Mouse (Mus musculus) cerebellum, adult 11-12 months (tissue): ENCODE measurements at regions not wholly inside any gene's neighbourhood (a gene's known extent, or its start where the extent isn't known, plus 50 kb on each side); places are given as distances from the start of the nearest gene placed in this dataset.
"Not testable (repeated sequence)": the region's sequence is repeated elsewhere in the genome, so short reads cannot be mapped to it uniquely, and the experiment has no call there.

Source experiments
- DNase-seq: peaks from one replicate; pipeline ENCODE4 v3.0.0; 2022

DNA sequence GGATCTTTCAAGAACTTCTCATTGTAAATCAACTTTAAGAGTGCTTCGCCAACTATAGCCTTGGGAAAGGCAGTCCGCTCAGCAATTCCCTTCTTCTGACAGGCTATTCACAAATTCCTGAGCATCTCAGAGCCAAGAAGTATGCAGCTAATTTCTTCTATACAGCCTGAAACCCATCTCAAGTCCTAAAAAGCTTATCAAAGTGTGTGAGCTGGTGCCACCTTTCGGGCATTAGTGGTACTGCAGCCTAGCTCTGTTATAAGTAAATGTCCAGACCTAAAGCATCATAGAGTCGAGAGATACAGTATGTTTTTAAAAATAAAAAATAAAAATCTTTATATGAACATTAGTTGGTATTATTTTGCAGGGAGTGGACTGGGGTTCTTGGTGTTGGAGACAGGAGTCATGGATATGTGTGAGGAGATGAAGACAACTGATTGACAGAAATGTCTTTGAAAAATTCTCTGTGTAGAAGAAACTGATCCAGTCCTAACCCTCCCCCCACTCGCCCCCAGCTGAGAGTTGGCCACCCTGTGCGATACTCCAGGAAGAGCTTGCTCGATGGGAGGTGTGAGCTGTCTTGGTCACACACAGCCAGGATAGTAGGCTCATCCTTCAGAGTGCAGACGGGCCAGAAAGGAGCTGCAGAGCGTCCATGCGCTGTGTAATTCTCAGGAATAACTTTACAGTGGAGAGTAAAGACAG is 56.4 kb downstream of the Bod1 start:
- DNase-seq, result peak; percentile 9

- no peak for DNase-seq
Measured at GRCm38 (mm10) chr11:31614394-31614713, 57.3 kb downstream of the Bod1 start.

GRCm38 (mm10) chr11:31613688-31614393 is 57.8 kb downstream of the Bod1 start:
- DNase-seq, result no peak

DNA sequence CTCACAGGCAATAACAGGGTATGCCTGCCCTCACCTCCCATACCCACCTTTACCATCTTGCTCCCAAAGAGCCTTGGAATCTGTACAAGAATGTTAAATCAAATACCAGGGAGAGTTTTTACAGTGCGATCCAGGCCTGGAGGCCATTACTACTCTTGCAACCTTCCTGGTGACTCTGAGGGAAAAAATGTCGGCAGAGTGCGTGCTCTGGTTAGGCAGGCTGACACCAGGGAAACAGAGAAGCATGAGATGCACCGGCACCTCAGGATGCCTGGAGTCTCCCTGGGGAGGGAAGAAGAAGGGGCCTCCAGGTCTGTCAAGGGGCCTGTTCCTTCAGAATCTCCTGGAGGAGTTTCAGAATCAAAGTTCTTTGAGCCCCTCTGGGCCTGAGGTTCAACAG is 63.2 kb downstream of the Bod1 start:
- no peak for DNase-seq

GRCm38 (mm10) chr11:31601499-31601898 is 70.2 kb downstream of the Bod1 start:
- no peak for DNase-seq

DNA sequence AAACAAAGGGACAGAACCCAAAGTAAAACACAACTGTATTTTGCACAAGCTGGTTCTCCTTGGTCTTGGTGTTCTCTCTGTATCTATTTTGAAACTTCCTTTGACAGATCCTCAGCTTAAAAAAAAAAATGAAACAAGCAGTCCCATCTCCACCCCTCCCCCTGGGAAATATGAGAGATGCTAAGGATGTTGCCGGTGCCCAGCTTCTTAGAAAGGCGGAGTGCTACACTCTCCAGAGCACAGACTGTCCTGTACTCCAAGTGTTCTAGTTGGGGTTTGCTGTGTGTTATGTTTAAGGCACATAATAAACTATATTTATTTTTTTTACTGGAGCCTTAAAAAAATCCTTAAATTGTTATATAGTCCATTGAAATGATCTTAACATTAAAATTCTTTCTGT is 78.1 kb downstream of the Bod1 start:
- no peak for DNase-seq

- no peak for DNase-seq
Measured at GRCm38 (mm10) chr11:31592061-31592460, 79.6 kb downstream of the Bod1 start.

DNA sequence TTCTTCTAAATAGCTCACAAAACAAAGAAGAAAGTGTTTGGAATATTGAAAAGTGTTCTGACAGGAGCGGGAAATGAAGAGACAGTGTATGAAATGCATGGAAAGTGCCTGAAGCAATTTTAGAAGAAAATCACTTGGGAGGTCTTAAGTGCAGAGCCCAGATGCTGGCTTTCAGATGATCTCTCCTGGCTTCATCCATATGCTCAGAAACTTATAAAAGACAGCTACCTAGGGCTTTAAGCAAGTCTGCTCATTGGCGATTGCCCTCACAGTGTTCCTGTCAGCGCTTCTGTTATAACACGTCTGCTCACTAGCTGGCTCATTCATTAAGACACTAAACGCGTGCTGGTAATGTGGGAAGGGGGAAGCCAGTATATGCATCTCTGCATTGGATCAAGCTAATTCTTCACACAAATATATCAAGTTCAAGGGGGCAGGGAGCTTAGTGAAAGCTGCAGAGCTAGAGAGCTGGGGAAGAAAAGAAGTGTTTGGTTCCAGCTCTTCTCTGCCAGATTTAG is 80.6 kb downstream of the Bod1 start:
- DNase-seq, result no peak

GRCm38 (mm10) chr11:31574941-31575340 is 96.7 kb downstream of the Bod1 start:
- no peak for DNase-seq

- DNase-seq, result no peak
Measured at GRCm38 (mm10) chr11:31564742-31565510, 106.8 kb downstream of the Bod1 start.

DNA sequence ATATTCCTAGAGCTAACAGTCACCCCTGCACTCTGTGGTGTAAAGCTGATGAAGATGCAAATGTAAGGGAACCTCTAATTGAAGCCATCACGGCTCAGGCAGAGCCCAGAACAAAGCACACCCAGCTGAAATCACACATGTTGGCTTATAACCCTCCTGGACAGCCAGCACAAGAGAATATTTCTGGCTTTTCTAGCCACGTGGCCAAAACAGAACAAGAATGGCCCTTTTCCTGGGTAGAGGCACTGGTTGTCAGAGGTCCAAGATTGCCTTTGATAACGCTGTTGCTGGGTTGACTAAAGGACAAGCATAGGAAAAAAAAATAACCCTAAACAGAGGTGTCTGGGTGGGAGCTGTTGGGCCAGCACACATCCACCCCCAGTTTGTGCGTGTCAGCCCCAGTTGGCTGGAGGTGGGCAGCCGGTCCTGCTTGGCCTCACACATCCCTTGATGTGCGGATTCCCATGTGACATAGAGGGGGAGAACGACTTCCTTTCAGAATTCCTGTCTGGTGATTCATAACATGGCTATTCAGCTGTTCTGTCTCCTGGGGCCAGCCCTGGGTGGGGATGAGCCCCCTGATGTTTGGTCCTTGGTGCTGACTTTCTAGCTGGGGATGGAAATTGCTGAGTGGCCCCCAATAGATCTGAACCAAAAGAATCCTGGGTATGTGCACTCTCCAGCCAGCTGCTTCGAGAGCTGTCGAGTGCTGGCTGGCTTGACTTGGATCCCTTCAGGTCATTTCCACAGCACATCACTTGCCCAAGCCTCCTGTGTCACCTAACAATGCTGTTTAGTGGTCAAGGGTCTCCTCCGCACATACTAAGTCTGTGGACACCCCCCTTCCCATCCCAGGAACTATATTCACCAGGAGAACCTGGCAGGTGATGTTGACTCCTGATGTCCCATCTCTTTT is 107.6 kb downstream of the Bod1 start:
- DNase-seq, result no peak

GRCm38 (mm10) chr11:31562954-31563353 is 108.7 kb downstream of the Bod1 start:
- no peak for DNase-seq

- DNase-seq, result no peak
Measured at GRCm38 (mm10) chr11:31560775-31561174, 110.9 kb downstream of the Bod1 start.

DNA sequence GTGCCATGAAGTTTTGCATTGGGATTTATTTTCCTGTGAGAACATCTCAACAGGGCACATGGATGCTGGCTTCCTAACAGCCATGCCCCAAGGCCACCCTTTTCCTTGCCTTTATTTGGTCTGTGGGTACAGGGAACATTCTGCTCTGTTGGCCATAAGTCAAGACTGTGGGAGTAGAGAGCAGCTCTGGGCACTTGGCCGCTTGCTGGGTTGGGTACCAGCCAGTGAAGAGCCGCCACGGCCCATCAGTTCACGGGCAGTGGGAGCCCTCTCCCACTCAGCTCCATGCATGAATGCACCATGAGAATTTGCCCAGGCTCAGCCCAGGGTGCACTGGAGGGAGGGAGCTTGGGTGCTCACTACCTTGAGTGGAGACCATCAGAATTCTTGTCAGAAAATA is 116.6 kb downstream of the Bod1 start:
- peak; percentile 63 for DNase-seq

DNA sequence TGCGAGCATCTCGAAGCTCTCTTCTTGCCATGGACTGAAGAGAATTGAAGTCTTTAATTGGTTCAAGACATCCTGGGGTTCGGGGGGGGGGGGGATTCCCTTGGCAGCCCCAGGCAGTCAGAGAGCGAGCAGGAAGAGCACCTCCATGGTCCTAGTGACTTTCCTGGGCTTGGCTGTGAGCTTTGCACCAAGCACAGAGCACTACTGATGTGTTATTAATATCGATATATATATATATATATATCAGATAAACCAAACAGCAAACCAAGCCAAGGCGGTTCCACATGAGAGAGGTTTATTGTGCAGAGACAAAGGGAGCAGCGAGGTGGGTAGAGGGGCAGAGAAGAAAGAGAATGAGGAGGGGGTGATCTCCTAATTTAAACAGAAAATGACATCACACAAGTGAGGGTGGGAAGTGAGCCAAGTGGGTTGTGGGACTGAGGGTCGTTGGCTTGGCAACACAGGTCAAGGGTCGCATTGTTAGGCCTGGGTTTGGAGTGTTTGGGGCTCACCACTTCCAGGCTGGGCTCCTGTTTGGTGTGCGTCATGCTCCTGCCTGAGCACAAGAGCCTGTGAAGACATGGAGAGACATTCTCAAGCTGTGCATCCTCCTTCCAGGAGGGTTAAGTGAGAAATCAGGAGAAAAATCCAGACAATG is 119.9 kb downstream of the Bod1 start:
- no peak for DNase-seq

DNA sequence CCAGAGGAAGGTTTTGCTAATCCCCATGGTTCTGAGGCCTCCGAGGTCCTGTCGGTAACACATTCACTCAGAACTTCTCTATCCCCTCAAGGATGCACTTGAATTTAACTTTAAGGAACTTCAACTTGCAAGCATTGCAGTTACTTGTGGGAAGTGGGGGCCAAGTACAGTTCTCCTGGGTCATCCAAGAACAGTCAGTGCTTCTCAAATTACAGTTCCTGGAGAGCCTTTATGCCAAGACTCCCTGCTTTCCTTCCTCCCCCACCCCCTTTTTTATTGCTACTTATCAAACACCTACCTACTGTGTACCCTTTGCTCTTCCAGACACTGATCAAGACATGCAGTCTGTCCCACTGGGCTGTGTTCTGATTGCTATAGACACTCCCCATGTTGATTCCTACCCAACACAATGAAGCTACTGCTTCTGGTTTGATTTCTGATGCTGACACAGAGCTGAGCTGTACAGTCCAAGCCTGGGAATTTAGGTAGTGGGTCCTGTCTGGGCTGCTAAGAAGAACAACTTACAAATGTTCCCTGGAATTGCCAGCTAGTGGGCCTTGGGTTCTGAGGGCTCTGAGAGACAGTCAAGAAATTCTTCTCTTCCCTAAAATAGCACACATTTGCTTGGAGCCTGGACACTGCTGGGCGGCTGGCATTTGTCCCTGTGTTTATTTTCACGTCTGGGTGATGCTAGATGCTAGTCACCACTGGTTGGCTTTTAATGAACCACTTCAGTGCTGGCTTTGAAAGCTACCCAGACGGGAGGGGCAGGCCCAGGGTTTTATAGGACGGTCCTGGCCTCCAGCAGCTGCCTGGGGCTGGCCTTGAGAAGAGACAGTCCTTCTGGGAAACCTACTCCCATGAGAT is 120.7 kb downstream of the Bod1 start:
- DNase-seq, result peak; percentile 4

DNA sequence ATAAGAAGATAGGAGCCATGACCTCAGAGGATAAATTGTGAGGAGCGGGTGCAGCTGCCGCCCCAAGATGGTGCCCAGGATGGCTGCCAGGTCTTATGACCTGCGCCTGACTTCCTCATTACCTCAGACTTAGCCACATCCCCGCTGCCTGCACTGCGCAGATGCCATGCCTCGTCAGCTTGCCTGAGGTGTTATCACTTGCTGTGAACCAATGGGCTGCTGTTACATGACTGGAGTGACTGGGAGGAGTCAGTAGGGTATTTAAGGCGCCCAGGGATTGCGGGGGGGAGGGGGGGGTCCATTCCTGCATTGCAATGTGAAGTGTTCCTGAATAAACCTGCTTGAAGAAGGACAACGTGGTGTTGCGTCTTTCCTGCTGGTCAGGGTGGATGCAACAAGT is 126.2 kb downstream of the Bod1 start:
- not testable (repeated sequence) for DNase-seq

GRCm38 (mm10) chr11:31542635-31543219 is 129.0 kb downstream of the Bod1 start:
- DNase-seq, result no peak

DNA sequence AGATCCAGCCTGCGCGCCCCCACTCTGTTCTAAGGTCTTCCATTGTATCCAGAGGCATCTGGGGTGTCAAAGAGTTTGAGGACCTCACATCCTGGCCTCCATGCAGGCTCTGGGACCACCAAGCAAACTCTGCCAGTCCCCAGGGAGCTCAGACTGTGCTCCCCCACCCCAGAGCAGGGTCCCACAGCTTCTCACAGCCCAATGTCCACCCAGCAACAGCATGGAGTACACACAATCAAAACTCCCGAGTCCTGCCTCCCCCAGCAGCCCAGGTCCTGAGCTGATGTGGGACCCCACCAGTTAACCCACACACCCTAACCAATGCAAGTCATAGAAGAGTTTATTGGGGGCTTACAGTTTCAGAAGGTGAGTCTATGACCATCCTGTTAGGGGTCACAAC is 130.3 kb downstream of the Bod1 start:
- DNase-seq, result no peak

GRCm38 (mm10) chr11:31540816-31541215 is 130.9 kb downstream of the Bod1 start:
- no peak for DNase-seq

GRCm38 (mm10) chr11:31531416-31531815 is 140.3 kb downstream of the Bod1 start:
- DNase-seq, result no peak
